Comparison of ENCODE assay signal across 8 mouse cellular contexts in the genomic region with DNA sequence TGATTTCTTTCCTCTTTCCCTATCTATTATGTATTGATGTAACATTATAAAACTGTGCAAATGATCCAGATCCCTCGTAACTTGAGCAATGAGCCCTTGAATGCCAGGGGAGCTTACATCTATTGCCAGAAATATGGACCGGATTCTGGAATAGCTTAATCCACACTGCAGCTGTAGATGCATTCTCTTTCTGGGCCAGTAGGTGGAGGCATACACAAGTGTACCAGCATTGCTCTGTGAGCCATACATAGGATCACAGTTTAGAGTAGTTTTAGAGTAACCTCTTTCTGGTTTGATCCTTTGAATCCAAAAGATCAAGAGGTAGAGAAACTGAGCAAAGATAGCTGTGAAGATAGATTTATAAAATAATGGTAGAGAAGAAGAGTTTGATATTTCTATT. TPM values are rescaled to one million over a fixed set of nuclear protein-coding genes. Genes with fewer than 3 reads are reported as not detected.
DNase-seq lines count a peak whose midpoint lies in the region; ATAC-seq and TF ChIP-seq lines count a peak whose summit lies in the region.

No protein-coding gene starts in this region.

- DNase-seq in hindbrain, embryonic 10.5 days (ENCODE audit: low spot score), result peak; percentile 36
- DNase-seq in ES-E14 (ENCODE audit: low read depth, low spot score), result peak; percentile 11
- peak; percentile 54 for DNase-seq in cerebellum, adult 8-10 months
- DNase-seq in heart, postnatal 10 days, result peak; percentile 55 to 60
- DNase-seq in left cerebral cortex, adult 2 months (ENCODE audit: extremely low spot score in 1 of 2, low spot score in 2 of 2), result peak; percentile 41 to 65
- DNase-seq in thymus, postnatal 14 days, result peak; percentile 33

- H3K4me3 ChIP-seq in hindbrain, embryonic 10.5 days, result no peak overlapping the region
- no peak overlapping the region for H3K4me3 ChIP-seq in hindbrain, embryonic 12.5 days
- H3K4me3 ChIP-seq in ES-E14 (ENCODE audit: insufficient read depth in 1 of 2, low read depth in 1 of 2, low read length in 2 of 2, poor library complexity in 1 of 2, severe bottlenecking in 1 of 2), result no peak overlapping the region
- no peak overlapping the region for H3K4me3 ChIP-seq in left cerebral cortex, adult 2 months
- no peak overlapping the region for H3K4me3 ChIP-seq in midbrain, embryonic 13.5 days (replicated peaks)

- no peak overlapping the region for H3K27ac ChIP-seq in hindbrain, embryonic 10.5 days
- no peak overlapping the region for H3K27ac ChIP-seq in hindbrain, embryonic 12.5 days
- H3K27ac ChIP-seq in ES-E14 (ENCODE audit: insufficient read depth, low read depth, low read length, poor library complexity, severe bottlenecking), result no peak overlapping the region
- H3K27ac ChIP-seq in left cerebral cortex, adult 2 months, result no peak overlapping the region
- no peak overlapping the region for H3K27ac ChIP-seq in midbrain, embryonic 13.5 days

- intact Hi-C loops in heart, postnatal 10 days (cut with DNase I), result loop anchor here (5.0 to 10.0 kb wide), 2 partner anchors 597 to 915 kb away; no protein-coding TSS in a partner anchor
- intact Hi-C loops in left cerebral cortex, adult 2 months (cut with DNase I), result no loop called here

- H3K27me3 ChIP-seq in hindbrain, embryonic 10.5 days (ENCODE audit: insufficient read depth, poor library complexity, severe bottlenecking), result no peaks in the 10 kb centered on the region
- no peaks in the 10 kb centered on the region for H3K27me3 ChIP-seq in hindbrain, embryonic 12.5 days
- no peaks in the 10 kb centered on the region for H3K27me3 ChIP-seq in midbrain, embryonic 13.5 days

- in situ Hi-C loops in ES-E14 (cut with MboI; ENCODE audit: low sequenced_read_pairs in 2 of 2, unreplicated experiment in 2 of 2), result no loop called here

- H3K9me3 ChIP-seq in hindbrain, embryonic 10.5 days, result no peaks in the 10 kb centered on the region
- H3K9me3 ChIP-seq in hindbrain, embryonic 12.5 days (replicated peaks), result no peaks in the 10 kb centered on the region
- no peaks in the 10 kb centered on the region for H3K9me3 ChIP-seq in ES-E14 (ENCODE audit: control insufficient read depth, insufficient read depth, low read depth, low read length)
- no peaks in the 10 kb centered on the region for H3K9me3 ChIP-seq in midbrain, embryonic 13.5 days

- TF ChIP-seq CTCF in left cerebral cortex, adult 2 months (IDR thresholded peaks at IDR 0.05), result peak; percentile 92

- H3K4me1 ChIP-seq in hindbrain, embryonic 10.5 days (replicated peaks), result no peaks in the 10 kb centered on the region
- H3K4me1 ChIP-seq in hindbrain, embryonic 12.5 days, result no peaks in the 10 kb centered on the region
- H3K4me1 ChIP-seq in ES-E14 (ENCODE audit: control insufficient read depth in 2 of 2, insufficient read depth in 2 of 2, low read length in 2 of 2, poor library complexity in 1 of 2), result no peaks in the 10 kb centered on the region
- H3K4me1 ChIP-seq in midbrain, embryonic 13.5 days (replicated peaks), result 0 out of 2 replicates have a peak, but pooled peaks cover 4% of the 10 kb centered on the region

- WGBS in hindbrain, embryonic 10.5 days, result 59% methylated on average over 2 of the region's 2 CpGs
- 57% methylated on average over 2 of the region's 2 CpGs for WGBS in hindbrain, embryonic 12.5 days
- WGBS in midbrain, embryonic 13.5 days, result 43% methylated on average over 2 of the region's 2 CpGs

- no peak overlapping the region for H3K9ac ChIP-seq in hindbrain, embryonic 12.5 days
- no peak overlapping the region for H3K9ac ChIP-seq in ES-E14 (ENCODE audit: insufficient read depth, low read depth, low read length, poor library complexity, severe bottlenecking)
- no peak overlapping the region for H3K9ac ChIP-seq in midbrain, embryonic 13.5 days (replicated peaks)

- no peak overlapping the region for H3K4me2 ChIP-seq in hindbrain, embryonic 12.5 days (replicated peaks)
- H3K4me2 ChIP-seq in midbrain, embryonic 13.5 days (replicated peaks), result no peak overlapping the region

- H3K36me3 ChIP-seq in hindbrain, embryonic 10.5 days, result peaks cover 4% of the 10 kb centered on the region; the same call in 1 of the 2 replicates
- H3K36me3 ChIP-seq in hindbrain, embryonic 12.5 days, result no peaks in the 10 kb centered on the region
- no peaks in the 10 kb centered on the region for H3K36me3 ChIP-seq in ES-E14 (ENCODE audit: control insufficient read depth, insufficient read depth, low read length, poor library complexity, severe bottlenecking)
- H3K36me3 ChIP-seq in midbrain, embryonic 13.5 days, result no peaks in the 10 kb centered on the region

- no peak for ATAC-seq in hindbrain, embryonic 12.5 days (ENCODE audit: low FRiP score)
- 0 out of 2 replicates have a peak, but pooled peaks have one; percentile 65 for ATAC-seq in midbrain, embryonic 13.5 days

TF ChIP-seq in ES-E14, 5 proteins besides CTCF, POLR2A, EP300 and RAD21:
- TF ChIP-seq ZNF384 (IDR thresholded peaks at IDR 0.05; ENCODE audit: low read depth, low read length) (no peak), ZC3H11A (IDR thresholded peaks at IDR 0.05; ENCODE audit: borderline replicate concordance, low read depth, low read length) (peak; percentile 43; the same call in 1 of the 2 replicates)
TF ChIP-seq in ES-E14: peak in this region for 1.

RNA-seq across cellular contexts. Expression of gene Gpr82, which starts 49.0 kb away (rescaled TPM):
- 0.26 and 0.52 TPM in 2 replicates for polyA plus RNA-seq in hindbrain, embryonic 10.5 days (2016; fragmentation: Nextera tagmentation; extraction: Ambion mirVana)
- 0.56 and 0.67 TPM in 2 replicates for polyA plus RNA-seq in hindbrain, embryonic 12.5 days (2016; fragmentation: Nextera tagmentation; extraction: Ambion mirVana)
- not detected in 2 replicates for total RNA-seq in ES-E14 (2012; rRNA removed)
- not detected for total RNA-seq in heart, postnatal 10 days (2021)
- total RNA-seq in left cerebral cortex, adult 2 months (2021), result not detected
- polyA plus RNA-seq in midbrain, embryonic 13.5 days (2015; fragmentation: Nextera tagmentation; extraction: Ambion mirVana), result 0.44 and 1.1 TPM in 2 replicates
